Mouse (Mus musculus) embryonic facial prominence, embryonic 13.5 days (tissue): ENCODE measurements around the gene Mnd1. TPM values are rescaled to one million over a fixed set of nuclear protein-coding genes. Genes with fewer than 3 reads are reported as not detected.

Experiments used
- ATAC-seq: fragments of 200-750 bp; cut with Nextera tagmentation; 2 replicates; pipeline ENCODE4 v1.8.0; 2017; ENCODE audit warnings: low read depth; ENCODE audit not compliant: insufficient number of reproducible peaks, insufficient read depth, low FRiP score, low TSS enrichment
- H3K27ac ChIP-seq: fragments of 300-500 bp; sonication (generic); 2 replicates; pipeline ENCODE4 v1.5.1; 2015; ENCODE audit warnings: moderate library complexity, mild to moderate bottlenecking, inconsistent platforms
- H3K27me3 ChIP-seq: fragments of 300-500 bp; sonication (generic); 2 replicates; pipeline ENCODE4 v1.6.1; 2015; ENCODE audit warnings: mild to moderate bottlenecking, inconsistent platforms
- H3K36me3 ChIP-seq: fragments of 300-500 bp; sonication (generic); 2 replicates; pipeline ENCODE4 v1.6.1; 2015; ENCODE audit warnings: mild to moderate bottlenecking, inconsistent platforms
- H3K4me1 ChIP-seq: fragments of 300-500 bp; sonication (generic); 2 replicates; pipeline ENCODE4 v1.6.1; 2015; ENCODE audit warnings: inconsistent platforms
- H3K4me2 ChIP-seq: fragments of 300-500 bp; sonication (generic); 2 replicates; pipeline ENCODE4 v1.6.1; 2015; ENCODE audit warnings: moderate library complexity, mild to moderate bottlenecking, inconsistent platforms
- H3K4me3 ChIP-seq: fragments of 300-500 bp; sonication (generic); 2 replicates; pipeline ENCODE4 v1.5.1; 2015; ENCODE audit warnings: mild to moderate bottlenecking, inconsistent platforms
- H3K9ac ChIP-seq: fragments of 300-500 bp; sonication (generic); 2 replicates; pipeline ENCODE4 v1.6.1; 2015; ENCODE audit warnings: mild to moderate bottlenecking, inconsistent platforms
- H3K9me3 ChIP-seq: fragments of 300-500 bp; sonication (generic); 2 replicates; pipeline ENCODE4 v1.6.1; 2016; ENCODE audit warnings: inconsistent platforms
- WGBS: fragments of 180-500 bp; shearing (Covaris S2); methylation state at CpG from one replicate; pipeline ENCODE4 v1.1.7; 2015; ENCODE audit warnings: mixed read lengths; 5-methylcytosine and 5-hydroxymethylcytosine counted together
- polyA plus RNA-seq: library from polyadenylated mRNA; unstranded; fragments of >200 nt; fragmentation: Nextera tagmentation; extraction: Ambion mirVana; gene quantifications from 2 replicates; pipeline ENCODE4 v1.2.1, GENCODE M21; 2015

Mnd1 gene
- polyA plus RNA-seq, 1 experiment from 2014 or later, result 17.0 TPM

DNA sequence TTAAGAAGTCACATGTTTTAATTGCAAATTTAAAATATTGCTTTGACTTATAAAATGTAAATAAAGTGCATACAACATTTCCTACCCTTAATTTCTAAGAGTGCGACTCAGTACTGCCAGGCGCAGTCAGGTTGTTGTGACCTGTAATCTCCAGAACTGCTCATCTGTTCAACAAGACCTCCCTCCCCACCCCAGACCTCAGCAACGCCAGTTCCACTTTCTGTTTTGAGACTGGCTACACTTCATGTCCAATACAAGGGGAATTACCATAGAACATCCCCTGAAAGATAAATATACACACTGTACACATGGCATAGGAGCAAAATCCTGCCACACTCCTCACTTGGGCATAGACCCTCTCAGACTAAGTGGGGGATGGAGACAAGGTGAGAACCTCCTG, 28.9 kb downstream of the Mnd1 start:
- Histone ChIP-seq H3K36me3 (no peaks in the 10 kb centered on the region), H3K9ac (no peak overlapping the region), H3K27me3 (no peaks in the 10 kb centered on the region), H3K27ac (no peak overlapping the region), H3K4me2 (no peak overlapping the region), H3K4me1 (peaks cover 34% of the 10 kb centered on the region), H3K9me3 (no peaks in the 10 kb centered on the region), H3K4me3 (no peak overlapping the region)
- 79% methylated on average over 3 of the region's 3 CpGs for WGBS
- no peak for ATAC-seq

DNA sequence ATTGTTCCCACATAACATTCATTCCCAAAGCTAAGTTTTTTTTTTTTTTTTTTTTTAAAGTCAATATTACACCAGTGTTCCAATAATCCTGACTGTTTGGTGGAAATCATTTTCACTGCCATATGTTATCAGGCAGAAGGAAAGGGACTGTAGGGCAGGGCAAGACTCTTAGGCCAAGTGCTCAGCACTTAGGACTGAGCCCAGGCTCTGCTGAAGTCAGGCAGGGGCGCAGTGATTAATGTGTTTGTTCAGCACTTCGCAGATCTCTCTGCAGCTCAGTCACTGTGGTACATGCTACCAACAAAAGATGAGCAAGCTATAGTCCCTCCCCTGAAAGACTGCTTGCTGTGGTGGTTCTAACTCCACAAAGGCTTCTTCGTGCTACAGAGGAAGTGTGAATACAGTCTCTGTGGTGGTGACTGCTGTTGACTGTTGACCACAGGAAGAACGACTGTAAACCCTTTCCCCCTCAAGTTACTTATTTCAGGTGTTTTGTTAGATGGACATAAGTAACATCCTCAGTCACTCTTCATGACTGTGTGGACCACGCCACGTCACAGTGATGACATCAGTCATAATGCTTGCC, 29.8 kb downstream of the Mnd1 start:
- Histone ChIP-seq H3K9me3 (no peaks in the 10 kb centered on the region), H3K27ac (no peak overlapping the region), H3K36me3 (no peaks in the 10 kb centered on the region), H3K4me2 (no peak overlapping the region), H3K9ac (no peak overlapping the region), H3K4me3 (no peak overlapping the region), H3K27me3 (no peaks in the 10 kb centered on the region), H3K4me1 (peaks cover 29% of the 10 kb centered on the region)
- WGBS, result 69% methylated on average over 6 of the region's 6 CpGs
- no peak for ATAC-seq

DNA sequence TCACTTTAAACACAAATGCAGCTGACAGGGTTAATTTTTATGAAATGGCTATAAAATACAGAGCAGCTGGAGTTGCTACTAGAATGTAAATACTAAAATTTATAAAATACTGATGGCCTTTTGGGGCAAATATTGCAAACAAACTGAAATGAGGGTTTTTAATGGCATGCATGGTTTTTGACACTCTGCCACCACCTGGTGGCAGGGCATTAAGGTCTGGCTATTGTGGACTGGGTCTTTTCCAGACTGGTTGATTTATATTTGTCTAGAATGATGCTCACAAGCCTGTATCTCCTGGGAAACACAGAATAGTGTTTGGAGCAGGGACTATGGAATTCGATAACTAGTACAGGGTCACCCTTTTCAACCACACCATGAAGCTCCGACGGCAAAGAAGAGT, 32.1 kb downstream of the Mnd1 start:
- Histone ChIP-seq H3K9ac (no peak overlapping the region), H3K36me3 (no peaks in the 10 kb centered on the region), H3K9me3 (no peaks in the 10 kb centered on the region), H3K4me3 (no peak overlapping the region), H3K27me3 (no peaks in the 10 kb centered on the region), H3K27ac (no peak overlapping the region), H3K4me2 (no peak overlapping the region), H3K4me1 (peaks cover 19% of the 10 kb centered on the region)
- WGBS, result 58% methylated on average over 3 of the region's 3 CpGs
- ATAC-seq, result no peak

DNA sequence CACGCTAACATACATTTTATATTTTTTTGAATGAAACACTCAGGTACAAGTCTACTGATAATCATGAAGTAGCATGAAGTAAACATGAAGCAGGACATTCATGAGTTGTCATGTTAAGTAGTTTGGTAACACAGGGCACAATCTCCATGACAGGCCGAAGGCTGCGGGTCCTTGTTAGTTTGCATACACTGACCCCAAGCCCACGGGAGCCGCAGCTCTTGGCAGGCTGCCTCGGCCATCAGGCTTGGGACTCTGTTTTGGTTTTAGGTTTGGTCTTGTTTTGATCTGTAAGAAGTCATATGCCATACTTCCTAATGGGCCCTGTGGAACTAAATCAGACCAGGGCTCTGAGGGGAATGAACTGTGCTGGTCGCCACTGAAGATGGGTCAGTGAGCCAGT, 36.9 kb downstream of the Mnd1 start:
- Histone ChIP-seq H3K9me3 (no peaks in the 10 kb centered on the region), H3K4me1 (peaks cover 12% of the 10 kb centered on the region; the same call in 1 of the 2 replicates), H3K27me3 (no peaks in the 10 kb centered on the region), H3K4me3 (no peak overlapping the region), H3K27ac (no peak overlapping the region), H3K4me2 (no peak overlapping the region), H3K36me3 (no peaks in the 10 kb centered on the region), H3K9ac (no peak overlapping the region)
- no peak for ATAC-seq
- WGBS, result 75% methylated on average over 7 of the region's 7 CpGs

DNA sequence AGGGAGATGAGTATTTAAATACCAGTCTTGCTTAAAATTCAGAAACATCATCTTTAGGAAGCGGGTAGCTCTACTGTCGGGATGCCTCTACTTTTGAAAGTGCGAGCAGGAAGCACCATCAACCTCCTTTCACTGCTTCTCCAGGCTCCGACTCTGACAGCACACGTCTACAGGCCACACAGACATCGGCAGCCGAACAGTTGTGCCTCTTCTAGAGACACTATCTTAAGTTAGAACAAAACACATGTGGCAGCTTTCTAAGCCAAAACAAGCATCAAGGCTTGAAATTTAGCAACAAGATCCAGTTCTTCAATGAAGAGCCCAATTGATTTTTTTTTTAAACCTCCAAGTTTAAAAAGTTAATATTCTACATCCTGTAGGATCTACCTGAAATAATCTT, 37.4 kb downstream of the Mnd1 start:
- H3K4me2 ChIP-seq, result no peak overlapping the region
- no peaks in the 10 kb centered on the region for H3K9me3 ChIP-seq
- H3K36me3 ChIP-seq, result no peaks in the 10 kb centered on the region
- 59% methylated on average over 7 of the region's 7 CpGs for WGBS
- ATAC-seq, result no peak
- H3K4me3 ChIP-seq, result no peak overlapping the region
- H3K4me1 ChIP-seq, result peaks cover 12% of the 10 kb centered on the region; the same call in 1 of the 2 replicates
- no peaks in the 10 kb centered on the region for H3K27me3 ChIP-seq
- no peak overlapping the region for H3K9ac ChIP-seq
- H3K27ac ChIP-seq, result no peak overlapping the region

DNA sequence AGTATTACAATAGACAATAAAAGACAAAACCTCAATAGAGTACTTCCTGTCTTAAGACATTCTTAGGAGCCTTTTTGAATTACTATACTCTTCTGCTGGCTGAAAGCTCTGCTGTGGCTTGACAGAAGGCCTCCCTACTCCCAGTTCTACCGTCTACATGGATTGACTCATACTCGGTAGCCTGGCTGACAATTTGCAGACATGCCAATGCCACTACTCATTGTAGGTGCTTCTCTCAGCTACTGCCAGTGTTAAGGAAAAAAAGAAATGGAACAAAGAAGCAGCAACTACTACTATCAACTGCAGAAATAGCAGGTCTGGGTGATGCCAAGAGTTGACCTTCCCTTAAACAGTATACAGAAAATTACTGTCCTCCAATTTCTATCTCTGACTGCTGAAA, 47.0 kb downstream of the Mnd1 start:
- Histone ChIP-seq H3K27ac (no peak overlapping the region), H3K27me3 (no peaks in the 10 kb centered on the region), H3K36me3 (no peaks in the 10 kb centered on the region), H3K9me3 (no peaks in the 10 kb centered on the region), H3K4me1 (no peaks in the 10 kb centered on the region), H3K4me3 (no peak overlapping the region), H3K9ac (no peak overlapping the region), H3K4me2 (no peak overlapping the region)
- no peak for ATAC-seq
- 84% methylated on average over 2 of the region's 2 CpGs for WGBS

DNA sequence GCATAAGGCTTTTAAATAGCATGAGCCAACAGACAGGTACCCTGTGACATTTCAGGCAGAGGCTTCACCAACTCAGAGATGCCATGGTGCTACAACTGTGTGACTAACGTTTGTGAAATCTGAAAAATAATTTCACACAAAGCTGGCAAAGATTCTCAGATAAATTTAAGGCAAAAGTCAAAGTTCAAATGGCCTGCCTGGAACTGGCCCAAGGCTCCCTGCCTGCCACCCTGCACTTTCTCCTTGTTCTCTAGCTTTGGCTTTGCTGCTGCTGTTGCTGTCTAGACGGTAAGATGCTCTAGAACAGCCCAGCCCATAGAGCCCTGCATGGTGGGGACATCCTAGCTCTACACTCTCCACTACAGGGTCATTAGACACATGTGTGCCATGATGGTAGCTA, 49.5 kb downstream of the Mnd1 start:
- no peaks in the 10 kb centered on the region for H3K4me1 ChIP-seq
- H3K4me2 ChIP-seq, result no peak overlapping the region
- H3K4me3 ChIP-seq, result no peak overlapping the region
- H3K27ac ChIP-seq, result no peak overlapping the region
- no peaks in the 10 kb centered on the region for H3K27me3 ChIP-seq
- H3K36me3 ChIP-seq, result no peaks in the 10 kb centered on the region
- WGBS, result 78% methylated on average over 2 of the region's 2 CpGs
- ATAC-seq, result no peak
- H3K9ac ChIP-seq, result no peak overlapping the region
- H3K9me3 ChIP-seq, result no peaks in the 10 kb centered on the region

DNA sequence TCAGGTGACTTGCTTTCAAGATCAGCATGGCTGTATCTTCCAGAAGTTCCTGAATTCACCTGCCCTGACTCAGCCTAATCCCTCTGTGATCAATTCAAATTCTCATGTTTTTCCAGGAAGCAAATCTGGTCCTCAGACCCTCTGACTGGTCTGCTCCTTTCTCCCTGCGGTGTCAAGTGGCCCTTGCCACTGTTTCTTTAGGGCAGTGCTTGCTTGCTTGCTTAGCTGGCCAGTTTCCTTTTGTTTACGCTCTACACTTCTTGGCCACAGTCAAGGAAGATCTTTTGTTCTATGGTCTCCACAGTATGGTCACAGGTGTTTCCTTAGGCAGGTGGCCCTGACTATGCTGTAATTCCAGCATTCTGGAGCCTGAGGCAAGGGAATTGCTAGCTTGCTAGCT, 52.0 kb downstream of the Mnd1 start:
- Histone ChIP-seq H3K4me3 (no peak overlapping the region), H3K27ac (no peak overlapping the region), H3K4me2 (no peak overlapping the region), H3K27me3 (no peaks in the 10 kb centered on the region), H3K4me1 (no peaks in the 10 kb centered on the region), H3K9me3 (no peaks in the 10 kb centered on the region), H3K36me3 (no peaks in the 10 kb centered on the region), H3K9ac (no peak overlapping the region)
- 69% methylated on average over 2 of the region's 2 CpGs for WGBS
- no peak for ATAC-seq

DNA sequence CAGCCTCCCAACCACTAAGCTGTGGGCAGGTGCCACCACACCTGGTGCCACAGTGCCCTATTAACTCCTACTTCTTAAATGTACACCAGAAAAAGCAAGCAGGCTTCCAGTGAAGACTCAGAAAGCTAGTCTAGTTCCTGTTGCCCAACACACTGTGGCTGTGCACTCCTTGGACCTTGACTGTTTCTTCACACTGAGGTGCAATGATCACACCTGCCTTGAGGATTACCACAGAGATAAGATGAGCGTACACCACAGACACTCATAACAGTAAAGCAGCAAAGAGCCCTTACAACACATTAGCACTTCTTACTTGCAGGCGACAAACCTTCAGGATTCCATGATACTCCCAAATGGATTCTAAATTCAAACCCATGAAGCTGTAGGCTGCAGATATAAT, 62.7 kb downstream of the Mnd1 start:
- Histone ChIP-seq H3K4me2 (no peak overlapping the region), H3K36me3 (no peaks in the 10 kb centered on the region), H3K27ac (no peak overlapping the region), H3K4me3 (no peak overlapping the region), H3K9me3 (no peaks in the 10 kb centered on the region), H3K9ac (no peak overlapping the region), H3K27me3 (no peaks in the 10 kb centered on the region), H3K4me1 (no peaks in the 10 kb centered on the region)
- no peak for ATAC-seq
- 89% methylated on average over 2 of the region's 2 CpGs for WGBS

DNA sequence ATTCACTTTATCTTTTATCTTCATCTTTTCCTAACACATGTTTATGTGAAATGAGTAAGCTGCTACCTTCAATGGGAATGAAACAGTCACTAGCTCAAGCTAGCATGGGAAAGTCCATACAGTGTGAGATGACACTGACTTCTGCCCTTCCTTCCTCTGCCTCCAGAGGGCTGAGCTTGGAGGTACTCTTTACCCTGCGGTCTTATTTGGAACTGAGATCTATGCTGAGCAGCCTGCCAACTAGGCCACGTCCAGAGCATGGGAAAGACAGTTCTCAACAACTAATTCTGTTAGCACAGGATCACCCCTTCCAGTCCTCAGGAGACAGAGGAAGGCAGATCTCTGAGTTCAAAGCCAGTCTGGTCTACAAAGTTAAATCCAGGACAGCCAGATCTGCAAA, 64.6 kb downstream of the Mnd1 start:
- H3K9me3 ChIP-seq, result no peaks in the 10 kb centered on the region
- ATAC-seq, result no peak
- WGBS, result 45% methylated on average over 2 of the region's 2 CpGs
- H3K27ac ChIP-seq, result no peak overlapping the region
- no peaks in the 10 kb centered on the region for H3K27me3 ChIP-seq
- H3K4me3 ChIP-seq, result no peak overlapping the region
- no peak overlapping the region for H3K4me2 ChIP-seq
- no peak overlapping the region for H3K9ac ChIP-seq
- H3K36me3 ChIP-seq, result no peaks in the 10 kb centered on the region
- no peaks in the 10 kb centered on the region for H3K4me1 ChIP-seq

DNA sequence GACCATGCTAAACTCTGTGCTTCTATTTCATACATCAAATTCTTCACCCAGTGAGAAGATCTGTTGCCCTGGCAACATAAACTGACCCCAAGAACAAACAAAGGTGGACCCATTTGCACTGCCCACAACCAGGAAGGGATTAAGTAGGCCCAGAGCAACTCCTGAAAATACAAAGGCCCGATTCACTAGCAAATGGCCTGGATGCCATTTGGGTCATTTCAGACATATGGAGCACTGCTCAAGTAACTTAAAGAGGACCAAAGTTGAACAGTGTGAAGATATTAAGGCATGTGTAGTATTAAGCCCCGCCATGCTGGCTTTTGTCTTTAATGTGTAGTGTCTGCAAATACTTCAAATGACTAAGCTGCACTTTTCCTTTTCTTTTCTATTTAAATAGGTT, 68.7 kb downstream of the Mnd1 start:
- 35% methylated on average over 2 of the region's 2 CpGs for WGBS
- ATAC-seq, result no peak
- Histone ChIP-seq H3K27ac (no peak overlapping the region), H3K27me3 (no peaks in the 10 kb centered on the region), H3K9ac (no peak overlapping the region), H3K4me2 (no peak overlapping the region), H3K4me1 (no peaks in the 10 kb centered on the region), H3K4me3 (no peak overlapping the region), H3K36me3 (no peaks in the 10 kb centered on the region), H3K9me3 (0 out of 2 replicates have a peak, but pooled peaks cover 5% of the 10 kb centered on the region)

DNA sequence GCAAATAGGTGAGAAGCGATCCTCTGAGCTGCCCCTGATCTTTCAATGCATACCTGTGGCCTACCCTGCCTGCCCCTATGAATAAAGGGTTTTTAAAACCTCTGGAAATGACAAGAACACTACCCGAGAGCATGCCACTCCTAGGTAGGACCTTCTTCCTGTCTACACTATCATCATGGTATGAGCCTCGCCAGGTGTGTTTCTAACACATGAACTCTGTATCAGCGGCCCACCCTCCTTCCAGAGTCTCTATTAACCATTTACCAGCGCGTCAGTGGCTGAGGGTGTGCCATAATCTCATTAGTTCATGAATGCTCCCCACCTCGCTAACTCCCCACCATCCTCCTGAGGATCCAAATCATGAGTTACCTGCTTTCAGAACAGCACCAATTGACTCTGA, 69.2 kb downstream of the Mnd1 start:
- Histone ChIP-seq H3K9ac (no peak overlapping the region), H3K4me3 (no peak overlapping the region), H3K4me2 (no peak overlapping the region), H3K4me1 (no peaks in the 10 kb centered on the region), H3K9me3 (0 out of 2 replicates have a peak, but pooled peaks cover 5% of the 10 kb centered on the region), H3K27ac (no peak overlapping the region), H3K27me3 (no peaks in the 10 kb centered on the region), H3K36me3 (no peaks in the 10 kb centered on the region)
- no peak for ATAC-seq
- WGBS, result 84% methylated on average over 7 of the region's 7 CpGs
